Mouse (Mus musculus): ENCODE measurements around the gene Mrgprd. TPM values are rescaled to one million over a fixed set of nuclear protein-coding genes. Genes with fewer than 3 reads are reported as not detected.

Gene Mrgprd
- polyA plus RNA-seq (2016; fragmentation: Nextera tagmentation; extraction: Ambion mirVana), result not detected in 2 replicates

GRCm38 (mm10) chr7:145314785-145315411 is at the start of gene Mrgprd:
Mrgprd (plus strand) TSS chr7:145314835.
- WGBS, result 82% methylated on average over 6 of the region's 6 CpGs
- no peak within 1 kb of the TSS for H3K27ac ChIP-seq
- no peak within 1 kb of the TSS for H3K4me3 ChIP-seq
- no peaks in the 10 kb centered on the region for H3K36me3 ChIP-seq
- no peak for DNase-seq (ENCODE audit: low spot score)
- H3K27me3 ChIP-seq (ENCODE audit: insufficient read depth, poor library complexity, severe bottlenecking), result peaks cover 11% of the 10 kb centered on the region; the same call in 1 of the 2 replicates
- no peaks in the 10 kb centered on the region for H3K4me1 ChIP-seq
- H3K9me3 ChIP-seq, result no peaks in the 10 kb centered on the region

- peaks cover 65% of the 10 kb centered on the region for H3K36me3 ChIP-seq
These were observed 48.6 kb upstream of the Mrgprd start for GRCm38 (mm10) chr7:145266011-145266410.

GRCm38 (mm10) chr7:145268890-145269289 is 45.7 kb upstream of the Mrgprd start:
- Histone ChIP-seq H3K27me3 (ENCODE audit: insufficient read depth, poor library complexity, severe bottlenecking) (no peaks in the 10 kb centered on the region), H3K4me3 (no peak overlapping the region), H3K9me3 (no peaks in the 10 kb centered on the region), H3K27ac (no peak overlapping the region), H3K4me1 (peaks cover 22% of the 10 kb centered on the region), H3K36me3 (peaks cover 75% of the 10 kb centered on the region)
- WGBS, result 88% methylated on average over 7 of the region's 7 CpGs
- DNase-seq (ENCODE audit: low spot score), result no peak

More at GRCm38 (mm10) chr7:145266011-145266410, 48.6 kb upstream of the Mrgprd start:
- Histone ChIP-seq H3K27me3 (ENCODE audit: insufficient read depth, poor library complexity, severe bottlenecking) (no peaks in the 10 kb centered on the region), H3K4me1 (peaks cover 24% of the 10 kb centered on the region), H3K9me3 (no peaks in the 10 kb centered on the region), H3K4me3 (no peak overlapping the region), H3K27ac (no peak overlapping the region)
- DNase-seq (ENCODE audit: low spot score), result no peak
- 78% methylated on average over 2 of the region's 2 CpGs for WGBS

DNA sequence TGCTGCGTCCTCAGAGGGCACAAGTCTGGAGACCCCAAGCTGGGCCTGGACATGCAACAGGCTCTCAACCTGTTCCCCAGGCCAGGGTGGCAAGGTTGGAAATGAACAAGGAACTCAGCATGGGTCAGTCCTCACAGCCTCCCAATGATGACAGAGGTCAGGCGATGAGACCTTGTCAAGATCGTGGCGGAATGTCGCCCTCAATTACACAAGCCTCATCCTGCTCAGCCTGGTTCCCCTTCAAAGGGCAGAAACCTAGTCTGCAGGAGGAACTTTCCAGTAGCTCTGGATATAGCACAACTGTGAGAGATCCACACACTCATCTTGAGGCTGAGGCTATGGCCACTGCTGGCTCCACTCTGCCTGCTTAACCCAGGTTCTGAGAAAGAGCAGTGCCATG is 43.7 kb upstream of the Mrgprd start:
- peaks cover 88% of the 10 kb centered on the region for H3K36me3 ChIP-seq
- no peaks in the 10 kb centered on the region for H3K27me3 ChIP-seq (ENCODE audit: insufficient read depth, poor library complexity, severe bottlenecking)
- WGBS, result 88% methylated on average over 5 of the region's 5 CpGs
- no peak for DNase-seq (ENCODE audit: low spot score)
- H3K4me3 ChIP-seq, result no peak overlapping the region
- no peaks in the 10 kb centered on the region for H3K9me3 ChIP-seq
- H3K27ac ChIP-seq, result no peak overlapping the region
- peaks cover 2% of the 10 kb centered on the region; the same call in 1 of the 2 replicates for H3K4me1 ChIP-seq

DNA sequence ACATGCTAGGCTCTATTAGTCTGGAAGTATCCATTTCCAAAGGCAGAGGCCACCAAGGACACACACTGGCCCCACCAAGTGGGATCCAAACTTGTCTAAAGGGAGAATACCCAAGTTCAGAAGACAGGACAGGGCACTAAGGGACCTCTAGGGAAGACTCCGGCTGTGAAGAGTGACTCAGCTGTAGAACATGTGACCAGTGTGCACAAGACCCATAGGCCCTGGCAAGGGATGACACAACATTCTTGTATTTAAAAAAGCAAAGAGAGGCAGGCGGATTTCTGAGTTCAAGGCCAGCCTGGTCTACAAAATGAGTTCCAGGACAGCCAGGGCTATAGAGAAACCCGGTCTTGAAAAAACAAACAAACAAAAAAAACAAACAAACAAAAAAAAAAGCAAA is 39.1 kb upstream of the Mrgprd start:
- Histone ChIP-seq H3K4me1 (no peaks in the 10 kb centered on the region; the same call in 1 of the 2 replicates), H3K4me3 (no peak overlapping the region), H3K27ac (no peak overlapping the region), H3K27me3 (ENCODE audit: insufficient read depth, poor library complexity, severe bottlenecking) (no peaks in the 10 kb centered on the region), H3K9me3 (no peaks in the 10 kb centered on the region), H3K36me3 (peaks cover 89% of the 10 kb centered on the region)
- DNase-seq (ENCODE audit: low spot score), result no peak
- 76% methylated on average over 3 of the region's 3 CpGs for WGBS

DNA sequence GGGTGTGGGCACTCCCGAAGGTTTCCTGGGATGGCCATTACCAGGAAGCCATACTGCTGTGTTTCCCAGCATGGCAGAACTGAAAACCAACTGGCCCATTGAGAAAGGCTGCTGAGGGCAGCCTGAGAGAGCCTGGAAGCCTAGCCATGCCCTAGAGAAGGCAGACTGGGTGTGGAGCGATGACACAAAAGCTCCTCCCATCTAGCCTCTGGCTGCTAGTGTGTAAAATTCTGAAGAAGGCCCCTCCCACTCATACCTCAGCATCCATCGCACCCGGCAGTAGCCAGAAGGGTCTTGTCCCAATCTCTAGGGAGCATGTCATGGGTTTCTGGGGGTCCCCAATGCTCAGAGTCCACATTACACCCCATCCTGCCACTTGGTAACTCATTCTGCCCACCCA is 33.2 kb upstream of the Mrgprd start:
- Histone ChIP-seq H3K9me3 (no peaks in the 10 kb centered on the region), H3K36me3 (peaks cover 39% of the 10 kb centered on the region), H3K27me3 (ENCODE audit: insufficient read depth, poor library complexity, severe bottlenecking) (no peaks in the 10 kb centered on the region), H3K4me1 (peaks cover 36% of the 10 kb centered on the region), H3K27ac (no peak overlapping the region), H3K4me3 (no peak overlapping the region)
- 84% methylated on average over 4 of the region's 4 CpGs for WGBS
- no peak for DNase-seq (ENCODE audit: low spot score)

DNA sequence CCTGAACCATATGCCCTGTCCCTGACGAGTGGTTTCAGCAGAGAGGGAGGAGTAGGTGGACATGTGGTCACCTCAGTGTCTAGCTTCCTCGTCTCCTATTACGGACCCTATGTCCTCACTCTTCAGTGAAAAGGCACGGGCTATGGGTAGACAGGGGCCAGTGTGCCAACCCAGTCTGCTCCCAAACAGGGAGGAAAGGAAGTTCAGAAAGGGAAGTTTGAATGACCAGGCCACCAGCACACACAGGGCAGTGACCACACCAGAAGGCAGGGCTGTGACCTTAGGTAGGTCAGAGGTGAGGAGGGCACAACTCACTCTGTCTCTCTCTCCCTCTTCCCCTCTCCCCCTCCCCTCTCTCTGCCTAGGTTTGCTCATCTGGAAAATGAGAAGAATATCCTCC is 31.6 kb upstream of the Mrgprd start:
- peak overlapping the region; percentile 82 for H3K27ac ChIP-seq
- 67% methylated on average over 4 of the region's 4 CpGs for WGBS
- H3K9me3 ChIP-seq, result no peaks in the 10 kb centered on the region
- H3K4me3 ChIP-seq, result peak overlapping the region; percentile 60
- H3K27me3 ChIP-seq (ENCODE audit: insufficient read depth, poor library complexity, severe bottlenecking), result no peaks in the 10 kb centered on the region
- DNase-seq (ENCODE audit: low spot score), result no peak
- peaks cover 24% of the 10 kb centered on the region for H3K36me3 ChIP-seq
- peaks cover 36% of the 10 kb centered on the region for H3K4me1 ChIP-seq

DNA sequence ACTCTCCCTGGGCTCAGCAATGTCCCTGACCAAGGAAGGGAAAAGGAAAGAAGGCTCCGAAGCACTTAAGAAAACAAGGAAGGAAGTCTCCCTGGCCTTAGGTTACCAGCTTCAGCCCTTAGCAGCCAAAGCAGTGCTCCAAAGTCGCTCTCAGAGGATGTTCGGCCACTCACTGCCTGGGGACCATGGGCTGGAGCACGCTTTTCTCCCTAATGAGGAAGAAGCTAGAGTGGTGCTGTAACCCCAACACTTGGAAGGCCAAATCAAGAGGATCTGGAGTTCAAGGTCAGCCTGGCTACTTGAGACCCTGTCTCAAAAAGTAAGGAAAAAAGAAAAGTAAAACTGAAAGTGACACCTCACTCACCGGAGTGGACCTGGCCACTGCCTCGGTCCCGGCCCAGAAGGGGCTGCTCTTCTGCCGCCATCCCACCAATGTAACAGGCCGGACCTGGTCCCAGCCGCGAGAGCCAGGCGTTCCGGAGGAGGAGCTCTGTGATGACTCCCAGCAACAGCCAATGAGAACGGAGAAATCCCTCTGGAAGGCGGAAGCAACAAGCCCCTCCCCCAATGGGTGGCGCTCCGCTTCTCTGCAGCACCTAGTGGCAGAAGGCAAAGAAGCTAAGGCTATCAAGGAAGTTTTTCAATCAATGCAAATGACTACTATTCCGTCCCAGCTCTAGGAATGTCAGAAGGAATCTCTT is 31.0 kb upstream of the Mrgprd start, which contains the start of gene Tpcn2:
Tpcn2 (minus strand) TSS at position 525 of the 701 bp plus-strand sequence.
- peak within 1 kb of the TSS; percentile 60 for H3K4me3 ChIP-seq
- peaks cover 18% of the 10 kb centered on the region for H3K36me3 ChIP-seq
- H3K27ac ChIP-seq, result peak within 1 kb of the TSS; percentile 82
- no peaks in the 10 kb centered on the region for H3K9me3 ChIP-seq
- peaks cover 36% of the 10 kb centered on the region for H3K4me1 ChIP-seq
- peak; percentile 97 for DNase-seq (ENCODE audit: low spot score)
- WGBS, result 4% methylated on average over 18 of the region's 18 CpGs
- no peaks in the 10 kb centered on the region for H3K27me3 ChIP-seq (ENCODE audit: insufficient read depth, poor library complexity, severe bottlenecking)

DNA sequence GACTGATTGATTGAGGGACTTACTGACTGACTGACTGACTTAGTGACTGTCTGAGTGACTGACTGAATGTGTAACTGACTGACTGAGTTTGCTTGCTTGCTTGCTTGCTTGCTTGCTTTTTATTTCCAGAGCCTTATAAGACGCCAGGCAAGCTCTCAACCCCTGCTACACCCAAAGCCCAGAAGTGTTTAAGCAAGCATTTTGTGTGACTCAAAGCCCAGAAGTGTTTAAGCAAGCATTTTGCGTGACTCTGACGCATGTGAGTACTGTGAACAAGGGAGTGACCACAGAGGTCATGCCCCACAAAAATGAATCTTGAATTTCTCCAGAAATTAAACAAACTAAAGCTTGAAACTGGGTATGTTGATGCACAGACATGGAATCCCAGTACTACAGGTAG is 30.3 kb upstream of the Mrgprd start:
- H3K27me3 ChIP-seq (ENCODE audit: insufficient read depth, poor library complexity, severe bottlenecking), result no peaks in the 10 kb centered on the region
- H3K36me3 ChIP-seq, result peaks cover 11% of the 10 kb centered on the region
- peak overlapping the region; percentile 60; the same call in 1 of the 2 replicates for H3K4me3 ChIP-seq
- peak overlapping the region; percentile 82; the same call in 1 of the 2 replicates for H3K27ac ChIP-seq
- H3K9me3 ChIP-seq, result no peaks in the 10 kb centered on the region
- DNase-seq (ENCODE audit: low spot score), result no peak
- H3K4me1 ChIP-seq, result peaks cover 41% of the 10 kb centered on the region
- WGBS, result 67% methylated on average over 3 of the region's 3 CpGs

DNA sequence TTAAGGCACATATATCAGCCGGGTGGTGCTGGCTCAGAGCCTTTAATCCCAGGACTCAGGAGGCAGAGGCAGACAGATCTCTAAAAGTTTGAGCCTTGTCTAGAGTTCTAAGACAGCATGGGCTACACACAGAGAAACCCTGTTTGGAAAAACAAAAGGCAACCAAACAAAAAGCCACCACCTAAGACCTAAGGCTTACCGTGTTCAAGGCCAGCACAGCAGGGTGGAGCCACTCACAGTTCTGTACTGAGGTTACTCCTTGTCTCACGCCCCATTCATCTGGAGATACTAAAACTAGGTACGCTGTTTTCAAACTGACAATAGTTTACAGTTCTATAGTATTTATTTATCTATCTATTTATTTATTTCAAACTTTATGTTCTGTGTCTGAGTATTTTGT is 29.2 kb upstream of the Mrgprd start:
- H3K27ac ChIP-seq, result no peak overlapping the region
- H3K36me3 ChIP-seq, result no peaks in the 10 kb centered on the region
- DNase-seq (ENCODE audit: low spot score), result no peak
- H3K4me3 ChIP-seq, result no peak overlapping the region
- peaks cover 46% of the 10 kb centered on the region for H3K4me1 ChIP-seq
- H3K9me3 ChIP-seq, result no peaks in the 10 kb centered on the region
- H3K27me3 ChIP-seq (ENCODE audit: insufficient read depth, poor library complexity, severe bottlenecking), result no peaks in the 10 kb centered on the region
- 79% methylated on average over 4 of the region's 4 CpGs for WGBS

DNA sequence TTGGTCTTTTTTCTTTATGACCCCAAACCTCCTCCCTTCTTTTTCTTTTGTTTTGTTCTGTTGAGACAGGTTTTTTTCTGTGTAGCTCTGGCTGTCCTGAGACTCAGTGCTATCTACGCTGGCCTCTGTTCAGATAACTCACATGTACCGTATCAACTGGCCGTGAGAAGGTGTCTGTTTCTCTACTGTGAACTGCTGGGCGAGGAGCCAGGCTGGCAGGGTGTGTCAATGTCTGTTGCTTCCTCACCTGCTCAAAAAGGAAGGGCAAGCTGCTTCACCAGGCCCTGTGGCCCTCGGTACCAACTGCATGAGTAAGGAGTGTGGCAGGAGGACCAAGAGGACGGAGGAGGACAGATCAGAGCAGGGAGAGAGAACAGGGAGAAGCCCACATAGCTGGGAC is 27.2 kb upstream of the Mrgprd start:
- Histone ChIP-seq H3K27me3 (ENCODE audit: insufficient read depth, poor library complexity, severe bottlenecking) (0 out of 2 replicates have a peak, but pooled peaks cover 3% of the 10 kb centered on the region), H3K4me1 (peaks cover 30% of the 10 kb centered on the region), H3K36me3 (no peaks in the 10 kb centered on the region), H3K27ac (no peak overlapping the region), H3K4me3 (no peak overlapping the region), H3K9me3 (no peaks in the 10 kb centered on the region)
- no peak for DNase-seq (ENCODE audit: low spot score)
- 52% methylated on average over 6 of the region's 6 CpGs for WGBS

GRCm38 (mm10) chr7:145289302-145289701 is 25.3 kb upstream of the Mrgprd start:
- Histone ChIP-seq H3K27me3 (ENCODE audit: insufficient read depth, poor library complexity, severe bottlenecking) (0 out of 2 replicates have a peak, but pooled peaks cover 3% of the 10 kb centered on the region), H3K4me3 (no peak overlapping the region), H3K36me3 (no peaks in the 10 kb centered on the region), H3K27ac (no peak overlapping the region), H3K4me1 (peaks cover 12% of the 10 kb centered on the region), H3K9me3 (no peaks in the 10 kb centered on the region)
- no peak for DNase-seq (ENCODE audit: low spot score)
- WGBS, result 22% methylated on average over 5 of the region's 5 CpGs

- Histone ChIP-seq H3K27me3 (ENCODE audit: insufficient read depth, poor library complexity, severe bottlenecking) (0 out of 2 replicates have a peak, but pooled peaks cover 3% of the 10 kb centered on the region), H3K9me3 (no peaks in the 10 kb centered on the region), H3K4me3 (no peak overlapping the region), H3K36me3 (no peaks in the 10 kb centered on the region), H3K4me1 (peaks cover 9% of the 10 kb centered on the region; the same call in 1 of the 2 replicates), H3K27ac (no peak overlapping the region)
- DNase-seq (ENCODE audit: low spot score), result no peak
- 93% methylated on average over 2 of the region's 2 CpGs for WGBS
These were observed 22.8 kb upstream of the Mrgprd start for GRCm38 (mm10) chr7:145291847-145292246.

Data from heart, embryonic 10.5 days (tissue).